Mouse (Mus musculus): ENCODE results near the gene Mpv17l2.

The Mpv17l2 gene

DNA sequence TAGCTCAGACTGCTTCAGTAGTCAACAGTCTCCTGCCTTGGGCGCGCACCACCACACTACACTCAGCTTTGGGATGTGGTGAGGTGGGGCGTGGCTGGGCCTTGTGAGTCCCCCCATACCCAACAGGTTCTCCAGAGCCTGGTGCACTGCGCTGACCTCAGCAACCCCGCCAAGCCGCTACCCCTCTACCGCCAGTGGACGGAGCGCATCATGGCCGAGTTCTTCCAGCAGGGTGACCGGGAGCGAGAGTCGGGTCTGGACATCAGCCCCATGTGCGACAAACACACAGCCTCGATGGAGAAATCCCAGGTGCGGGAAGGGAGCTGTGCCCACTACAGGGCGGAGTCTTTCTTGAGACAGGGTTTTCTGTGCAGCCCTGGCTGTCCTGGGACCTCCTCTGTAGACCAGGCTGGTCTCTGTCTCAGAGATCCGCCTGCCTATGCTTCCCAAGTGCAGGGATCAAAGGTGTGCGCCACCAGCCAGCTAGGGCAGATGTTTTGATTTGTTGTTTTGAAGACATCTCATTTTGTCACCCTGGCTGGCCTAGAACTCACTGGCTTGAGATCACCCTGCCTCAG, 11.6 kb downstream of the Mpv17l2 start:
- DNase-seq: no peak

DNA sequence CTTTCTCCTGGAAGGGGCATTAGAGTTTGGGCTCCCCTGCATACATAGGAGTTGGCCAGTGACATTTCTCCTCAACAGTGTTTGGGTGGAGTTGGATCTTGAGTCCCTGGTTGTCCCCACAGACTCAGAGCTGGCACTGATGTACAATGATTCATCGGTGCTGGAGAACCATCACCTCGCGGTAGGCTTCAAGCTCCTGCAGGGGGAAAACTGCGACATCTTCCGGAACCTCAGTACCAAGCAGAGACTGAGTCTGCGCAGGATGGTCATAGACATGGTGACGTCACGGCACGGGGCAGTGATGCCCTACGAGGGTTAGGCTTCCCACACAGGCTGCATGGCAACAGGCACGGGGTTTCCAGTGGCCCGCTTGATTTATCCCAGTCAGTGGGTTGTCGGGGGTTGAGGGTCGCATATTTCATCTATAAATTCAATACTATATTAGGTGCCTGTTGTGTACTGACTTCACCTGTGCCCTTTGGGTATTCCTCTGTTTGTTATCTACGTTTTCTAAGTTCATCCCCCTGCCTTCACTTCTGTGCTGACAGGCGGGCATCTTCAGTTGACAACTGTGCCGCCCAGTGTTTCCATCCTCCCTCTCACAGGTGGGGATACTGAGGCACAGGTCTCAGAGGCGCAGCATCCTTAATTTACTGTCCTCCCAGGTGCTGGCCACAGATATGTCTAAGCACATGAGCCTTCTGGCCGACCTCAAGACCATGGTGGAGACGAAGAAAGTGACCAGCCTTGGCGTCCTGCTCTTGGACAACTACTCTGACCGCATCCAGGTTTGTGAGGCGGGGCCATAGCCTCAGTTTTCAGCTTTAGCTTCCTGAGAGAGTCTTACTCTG, 12.3 kb downstream of the Mpv17l2 start:
- no peak for DNase-seq

DNA sequence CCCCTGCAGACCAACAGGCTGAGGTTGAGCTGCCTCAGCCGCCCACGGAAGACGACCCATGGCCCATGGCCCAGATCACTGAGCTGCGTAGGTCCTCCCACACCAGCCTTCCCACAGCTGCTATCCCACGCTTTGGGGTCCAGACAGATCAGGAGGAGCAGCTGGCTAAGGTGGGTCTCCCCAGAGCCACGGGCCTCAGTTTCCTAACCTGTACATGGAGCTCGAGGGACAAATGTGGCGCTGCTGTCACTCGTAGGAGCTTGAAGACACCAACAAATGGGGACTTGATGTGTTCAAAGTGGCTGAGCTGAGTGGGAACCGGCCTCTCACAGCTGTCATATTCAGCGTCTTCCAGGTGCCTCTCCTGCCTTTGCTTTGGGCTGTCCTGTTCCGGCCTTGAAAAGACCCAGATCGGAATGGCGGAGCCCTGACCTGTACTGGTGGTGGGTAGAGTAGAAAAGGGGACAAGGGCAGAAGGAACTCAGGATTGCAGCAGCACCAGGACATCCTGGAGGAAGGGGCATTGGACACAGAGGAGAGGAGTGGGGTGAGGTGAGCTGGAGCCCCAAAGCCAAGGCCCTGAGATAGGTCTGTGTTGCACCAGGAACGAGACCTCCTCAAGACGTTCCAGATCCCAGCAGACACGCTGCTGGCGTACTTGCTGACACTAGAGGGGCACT, 13.4 kb downstream of the Mpv17l2 start:
- no peak for DNase-seq

DNA sequence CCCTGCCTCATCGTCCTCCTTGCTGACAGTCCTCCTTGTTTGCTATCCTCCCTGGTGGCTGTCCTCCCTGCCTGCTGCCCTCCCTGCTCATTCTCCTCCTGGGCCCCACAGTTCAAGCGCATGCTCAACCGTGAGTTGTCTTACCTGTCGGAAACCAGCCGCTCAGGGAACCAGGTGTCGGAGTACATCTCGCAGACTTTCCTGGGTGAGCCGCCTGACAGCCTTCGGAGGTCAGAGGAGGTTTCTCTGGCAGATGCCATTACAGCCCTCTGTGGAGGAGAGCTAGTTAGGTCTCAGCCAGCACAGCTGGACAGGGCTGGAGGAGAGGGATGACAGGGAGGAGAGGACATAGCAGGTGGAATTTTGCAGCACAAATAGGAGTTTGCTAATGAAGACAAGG, 14.1 kb downstream of the Mpv17l2 start:
- DNase-seq: no peak

DNA sequence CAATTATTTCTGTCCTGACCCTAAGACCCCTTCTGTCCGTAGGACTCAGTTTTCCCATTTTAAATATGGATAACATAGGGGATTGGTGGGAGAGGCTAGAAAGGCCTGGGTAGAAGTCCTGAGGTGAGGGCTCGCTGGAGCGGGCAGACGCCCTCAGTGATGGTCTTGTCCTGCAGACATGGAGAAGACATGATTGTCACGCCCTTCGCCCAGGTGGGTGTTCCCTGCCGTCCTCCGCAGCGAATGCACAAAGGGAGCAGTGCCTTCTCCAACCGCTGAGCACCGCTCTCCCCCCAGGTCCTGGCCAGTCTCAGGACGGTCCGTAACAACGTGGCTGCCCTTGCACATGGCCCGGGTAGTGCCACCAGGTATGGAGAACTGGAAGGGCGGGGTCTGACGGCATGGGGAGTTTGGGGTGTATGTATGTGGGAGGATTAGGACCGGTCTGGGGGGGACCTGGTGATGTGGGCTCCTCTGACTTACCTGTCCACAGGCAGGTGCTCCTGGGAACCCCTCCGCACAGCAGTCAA, 15.0 kb downstream of the Mpv17l2 start:
- DNase-seq: peak in 1 of 2 experiments; percentile 3

DNA sequence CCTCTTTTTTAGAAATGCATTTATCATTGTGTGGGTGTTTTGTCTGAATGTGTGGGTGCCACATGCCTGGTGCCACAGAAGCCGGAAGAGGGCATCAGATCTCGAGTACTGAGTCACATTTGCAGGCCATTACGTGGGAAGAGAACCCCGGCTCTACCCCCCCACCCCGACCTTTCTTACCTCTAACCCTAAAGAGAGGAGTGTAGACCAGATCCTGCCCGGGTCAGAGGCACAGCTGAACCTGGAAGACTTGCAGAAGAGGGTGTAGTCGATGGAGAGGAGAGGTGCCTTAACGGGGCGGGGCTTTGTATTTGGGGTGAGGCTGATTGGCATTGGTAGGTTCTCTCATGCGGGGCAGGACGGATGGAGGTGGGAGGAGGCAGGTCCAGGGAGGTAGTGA, 15.9 kb downstream of the Mpv17l2 start:
- peak in 1 of 2 experiments; percentile 3 for DNase-seq

DNA sequence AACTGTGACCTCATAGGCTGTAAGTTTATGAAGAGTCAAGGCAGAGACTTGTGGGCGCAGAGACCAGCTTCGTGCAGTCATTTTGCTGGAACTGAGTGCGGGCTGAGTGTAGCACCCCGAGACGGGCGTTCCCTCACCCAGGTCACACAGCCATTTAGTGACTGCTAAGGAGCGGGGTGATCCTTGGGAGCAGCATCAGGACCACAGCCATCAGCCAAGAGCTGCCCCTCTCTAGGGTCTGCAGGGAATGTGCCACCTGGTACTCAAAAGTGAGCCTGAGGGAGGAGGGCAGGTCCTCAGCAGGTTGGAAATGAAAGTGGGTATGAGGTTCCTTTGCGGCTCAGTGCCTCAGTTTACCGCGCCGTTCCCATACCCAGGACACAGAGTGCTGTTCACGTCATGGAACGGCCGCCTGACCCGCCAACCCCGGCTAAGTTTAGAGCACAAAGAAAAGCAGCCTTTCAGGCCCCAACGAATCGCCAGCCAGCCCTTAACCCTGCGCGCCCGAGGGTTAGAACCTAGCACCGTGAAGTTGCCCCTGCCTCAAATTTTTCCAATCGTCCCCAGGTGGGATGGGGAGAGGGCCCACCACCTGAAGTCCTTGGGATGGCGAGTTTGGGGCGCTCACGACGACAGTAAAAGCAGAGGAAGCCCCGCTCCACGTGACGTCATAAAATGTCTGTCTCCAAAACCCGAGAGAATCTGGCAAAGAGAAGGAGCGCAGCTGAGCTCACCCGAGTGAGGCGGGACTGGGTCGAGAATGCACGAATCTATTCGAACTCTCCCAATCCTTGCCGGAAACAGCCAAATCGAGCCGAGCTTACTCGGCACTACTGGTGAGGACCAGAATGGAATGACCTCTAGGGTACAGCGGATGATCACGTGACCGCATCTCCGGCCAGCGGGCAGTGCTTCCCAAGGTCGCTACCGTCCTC, 16.8 kb downstream of the Mpv17l2 start:
- DNase-seq: peak; percentile 40 to 52

DNA sequence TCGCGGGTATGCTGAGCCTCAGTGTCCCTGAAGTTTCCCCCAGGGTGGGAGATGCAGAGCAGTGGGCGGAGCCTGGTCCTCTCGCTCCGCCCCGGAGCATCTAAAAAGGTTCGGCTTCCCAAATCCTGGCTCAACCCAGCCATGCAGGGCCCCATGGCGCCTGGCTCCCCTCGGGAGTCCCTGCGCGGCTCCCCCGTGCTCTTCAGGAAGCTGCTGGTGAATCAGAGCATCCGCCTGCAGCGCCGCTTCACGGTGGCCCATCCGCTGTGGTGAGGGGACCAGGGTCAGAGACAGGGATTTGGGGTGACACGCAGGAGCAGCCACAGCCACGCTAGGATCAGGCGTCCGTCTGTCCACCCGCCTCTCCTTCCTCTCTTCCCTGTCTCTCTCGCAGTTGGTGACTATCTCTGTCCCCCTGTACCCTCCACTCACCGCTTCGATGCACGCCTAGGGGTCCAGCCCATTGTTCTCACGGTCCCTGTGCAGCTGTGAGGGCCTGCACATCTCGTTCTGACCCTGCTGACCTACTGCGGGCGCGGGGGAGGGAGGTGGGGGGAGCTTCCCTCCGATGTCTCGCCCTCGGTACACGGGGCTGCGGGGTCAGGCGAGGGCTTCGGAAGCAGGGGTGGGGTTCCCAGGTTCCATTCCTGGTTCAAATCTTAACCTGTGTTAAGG, 17.6 kb downstream of the Mpv17l2 start:
- DNase-seq: peak in 1 of 2 experiments; percentile 11

DNA sequence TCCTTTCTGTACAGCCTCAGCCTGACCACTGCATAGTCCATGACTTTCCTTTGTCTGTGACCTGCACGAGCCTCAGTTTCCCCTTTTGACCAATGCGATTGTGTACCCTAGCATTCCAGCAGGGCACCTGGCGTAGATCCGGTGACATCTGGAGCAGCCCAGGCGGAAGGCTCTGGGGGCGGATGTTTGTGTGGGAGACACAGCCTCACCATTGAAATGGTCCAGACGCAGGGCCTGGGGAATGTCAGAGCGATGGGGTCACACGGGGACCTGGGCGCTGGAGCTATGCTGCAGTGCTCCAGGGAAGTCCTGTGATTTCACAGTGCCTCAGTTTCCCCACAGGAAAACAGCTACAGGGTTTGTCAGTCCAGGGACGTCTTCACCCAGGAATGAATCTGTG, 18.6 kb downstream of the Mpv17l2 start:
- DNase-seq: no peak

DNA sequence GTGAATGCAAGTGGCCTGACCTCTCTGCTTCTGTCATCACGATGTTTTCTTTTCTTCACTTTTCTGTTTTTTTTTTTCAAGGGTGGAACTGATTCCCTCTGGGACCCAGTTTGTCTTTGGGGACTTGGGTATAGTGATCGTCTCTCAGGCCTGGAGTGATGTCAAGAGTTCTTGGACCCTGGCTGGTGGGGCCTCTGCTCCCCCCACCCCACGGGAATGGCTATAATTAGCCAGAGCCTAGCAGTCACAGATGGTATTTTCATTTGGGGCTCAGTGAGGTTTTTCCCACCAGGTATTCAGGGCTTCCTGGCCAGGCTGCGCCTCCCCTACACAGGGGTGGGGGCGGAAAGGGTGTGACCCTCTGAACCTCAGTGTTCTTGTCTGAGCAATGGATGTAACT, 19.1 kb downstream of the Mpv17l2 start:
- peak in 1 of 2 experiments; percentile 1 for DNase-seq

DNA sequence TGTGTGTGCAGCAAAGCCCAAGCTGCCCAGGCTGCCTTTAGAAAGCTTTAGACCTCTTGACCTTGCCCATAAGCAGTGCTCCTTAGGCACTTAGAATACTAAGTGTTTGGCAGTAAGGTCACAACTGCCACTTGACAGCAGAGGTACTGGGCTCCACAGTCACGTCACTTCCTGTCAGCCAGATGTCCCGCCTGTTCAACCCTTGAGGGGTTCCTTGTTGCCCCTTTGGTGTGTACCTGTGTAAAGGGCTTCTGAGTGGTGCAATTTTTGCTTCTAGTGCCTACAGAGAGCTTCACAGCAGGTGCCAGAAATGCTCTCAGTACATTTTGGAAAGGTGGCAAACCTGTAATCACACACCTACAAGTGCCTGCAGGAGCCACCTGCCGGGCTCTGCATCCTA, 22.5 kb downstream of the Mpv17l2 start:
- peak in 1 of 2 experiments; percentile 1 for DNase-seq

DNA sequence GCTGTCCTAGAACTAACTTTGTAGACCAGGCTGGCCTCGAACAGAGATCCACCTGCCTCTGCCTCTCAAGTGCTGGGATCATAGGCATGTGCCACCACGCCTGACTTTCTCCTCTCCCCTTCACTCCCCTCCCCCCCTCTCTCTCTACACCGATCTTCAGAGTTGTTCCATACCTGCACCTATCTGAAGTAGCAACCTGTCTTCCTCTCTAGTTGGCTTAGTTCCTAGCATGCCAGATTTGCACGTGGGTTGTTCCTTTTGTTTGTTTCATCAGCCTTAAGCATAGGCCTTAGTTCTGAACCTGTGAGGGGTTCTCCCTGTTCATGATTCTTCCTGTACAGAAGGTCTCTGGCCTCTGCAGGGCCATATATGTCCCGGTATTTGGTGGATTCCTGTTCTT, 23.0 kb downstream of the Mpv17l2 start:
- DNase-seq: no peak

DNA sequence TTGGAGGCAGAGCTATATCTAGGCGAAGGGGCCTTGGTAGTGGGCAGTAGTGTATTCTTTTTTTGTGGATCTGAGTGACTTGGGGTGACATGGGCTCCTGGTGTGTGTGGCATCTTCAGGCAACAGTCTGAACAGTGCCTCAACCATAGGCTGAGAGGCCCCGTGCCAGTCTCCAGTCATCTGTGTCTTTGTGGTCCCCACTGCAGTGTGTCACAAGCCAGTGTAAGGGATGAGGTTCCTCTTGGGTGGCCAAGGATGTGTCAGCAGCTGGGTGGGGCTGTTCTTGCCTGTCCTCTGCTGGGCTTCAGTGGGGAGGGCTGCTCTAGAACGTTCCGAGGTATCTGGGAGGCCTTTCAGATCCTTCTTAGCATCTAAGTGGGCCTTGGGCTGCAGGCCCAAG, 29.8 kb downstream of the Mpv17l2 start:
- DNase-seq: peak in 1 of 2 experiments; percentile 1

DNA sequence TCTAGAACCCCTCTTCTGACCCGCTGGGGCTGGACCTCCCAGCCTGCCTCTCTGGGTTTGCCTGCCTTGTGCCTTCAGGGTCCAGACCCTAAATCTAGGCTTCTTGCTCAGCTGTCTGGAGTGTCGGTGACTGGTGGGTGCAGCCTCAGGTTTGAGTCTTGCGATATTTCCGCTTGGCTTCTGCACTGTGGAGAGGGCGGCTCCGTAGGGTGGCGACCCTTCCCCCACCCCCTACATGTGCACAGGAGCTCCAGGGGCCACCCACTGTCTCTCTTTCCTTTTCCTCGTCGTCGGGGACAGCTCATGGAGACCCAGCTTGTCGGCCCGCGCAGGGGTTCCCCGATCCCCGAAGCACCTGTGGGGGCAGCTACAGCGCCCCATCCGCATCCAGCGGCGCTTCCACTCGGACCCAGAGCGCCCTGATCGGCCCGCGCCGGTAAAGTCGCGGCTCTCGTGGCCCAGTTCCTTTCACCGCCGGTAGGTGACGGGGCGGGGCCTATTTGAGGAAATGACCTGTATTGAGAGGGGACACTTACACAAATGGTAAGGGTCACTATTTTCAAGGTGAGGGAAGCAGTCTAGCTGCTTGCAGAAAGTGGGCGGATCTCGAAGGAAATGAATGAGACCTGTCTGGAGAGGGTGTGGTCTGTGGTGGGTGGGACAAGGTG, 30.8 kb downstream of the Mpv17l2 start:
- peak in 1 of 2 experiments; percentile 21 for DNase-seq

DNA sequence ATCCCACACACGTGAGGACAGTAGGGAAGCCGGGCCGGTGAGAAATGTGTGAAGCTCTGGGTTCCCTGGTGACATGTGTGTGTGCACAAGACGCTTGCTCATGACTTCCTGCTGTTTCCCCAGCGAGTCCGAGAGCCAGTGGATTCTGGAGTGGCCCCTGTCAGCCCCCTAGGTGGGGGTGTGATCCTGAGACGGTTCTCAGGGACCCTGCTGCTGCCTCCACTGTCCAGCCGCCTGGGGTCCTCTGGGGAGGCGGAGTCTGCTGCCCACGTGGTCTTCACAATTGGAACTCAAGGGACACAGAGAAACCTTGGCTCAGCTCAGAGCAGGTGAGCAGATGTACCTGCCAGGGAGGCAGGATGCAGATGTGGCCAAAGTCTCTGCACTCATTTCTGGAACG, 34.0 kb downstream of the Mpv17l2 start:
- peak in 1 of 2 experiments; percentile 1 for DNase-seq

DNA sequence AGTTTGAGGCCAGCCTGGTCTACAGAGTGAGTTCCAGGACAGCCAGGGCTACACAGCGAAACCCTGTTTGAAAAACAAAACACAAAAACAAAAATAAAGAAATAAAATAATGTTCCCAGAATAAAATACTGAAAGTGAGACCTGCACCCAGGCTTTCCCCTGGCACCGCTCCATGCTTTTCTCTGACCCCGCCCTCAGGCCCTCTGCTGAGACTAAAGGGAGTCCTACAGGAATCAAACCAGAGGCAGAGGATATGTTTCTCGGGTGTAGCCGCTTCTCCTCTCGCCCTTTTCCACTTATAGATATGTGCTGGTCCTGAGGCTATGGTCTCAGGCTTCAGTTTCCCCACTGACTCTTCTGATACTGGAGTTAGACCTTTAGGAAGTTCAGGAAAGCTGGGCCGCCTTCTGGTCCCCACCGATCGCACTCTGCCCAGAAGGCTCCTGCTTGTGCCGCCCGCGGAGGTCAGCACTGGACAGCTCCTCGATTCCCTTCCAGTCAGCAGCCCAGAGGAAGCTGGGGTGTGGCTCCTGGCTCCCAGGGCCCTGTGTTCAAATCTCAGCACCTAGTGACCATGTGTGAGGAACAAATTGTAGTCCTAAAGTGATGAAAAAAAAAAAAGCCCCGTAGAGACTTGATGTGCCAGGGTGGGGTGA, 34.8 kb downstream of the Mpv17l2 start:
- peak in 1 of 2 experiments; percentile 4 for DNase-seq

DNA sequence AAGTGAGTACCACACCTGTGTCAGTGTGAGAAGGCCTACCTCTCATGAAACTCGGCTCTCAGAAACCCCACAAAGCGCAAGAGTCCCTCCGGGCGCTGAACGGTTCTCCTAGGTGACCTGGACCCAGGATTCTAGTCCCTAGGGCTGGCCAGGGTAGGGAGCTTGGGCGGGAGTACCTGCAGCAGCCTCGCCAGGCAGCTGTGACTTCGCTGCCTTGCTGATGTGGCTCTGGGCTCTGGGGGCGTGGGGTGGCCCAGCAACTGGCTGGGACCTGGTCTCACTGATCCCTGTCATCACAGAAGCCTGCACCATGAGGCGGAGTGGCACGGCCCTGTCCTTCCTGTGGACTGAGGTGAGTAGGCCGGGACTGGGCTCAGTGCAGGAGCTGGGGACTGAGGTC, 36.5 kb downstream of the Mpv17l2 start:
- DNase-seq: peak in 1 of 2 experiments; percentile 2

DNA sequence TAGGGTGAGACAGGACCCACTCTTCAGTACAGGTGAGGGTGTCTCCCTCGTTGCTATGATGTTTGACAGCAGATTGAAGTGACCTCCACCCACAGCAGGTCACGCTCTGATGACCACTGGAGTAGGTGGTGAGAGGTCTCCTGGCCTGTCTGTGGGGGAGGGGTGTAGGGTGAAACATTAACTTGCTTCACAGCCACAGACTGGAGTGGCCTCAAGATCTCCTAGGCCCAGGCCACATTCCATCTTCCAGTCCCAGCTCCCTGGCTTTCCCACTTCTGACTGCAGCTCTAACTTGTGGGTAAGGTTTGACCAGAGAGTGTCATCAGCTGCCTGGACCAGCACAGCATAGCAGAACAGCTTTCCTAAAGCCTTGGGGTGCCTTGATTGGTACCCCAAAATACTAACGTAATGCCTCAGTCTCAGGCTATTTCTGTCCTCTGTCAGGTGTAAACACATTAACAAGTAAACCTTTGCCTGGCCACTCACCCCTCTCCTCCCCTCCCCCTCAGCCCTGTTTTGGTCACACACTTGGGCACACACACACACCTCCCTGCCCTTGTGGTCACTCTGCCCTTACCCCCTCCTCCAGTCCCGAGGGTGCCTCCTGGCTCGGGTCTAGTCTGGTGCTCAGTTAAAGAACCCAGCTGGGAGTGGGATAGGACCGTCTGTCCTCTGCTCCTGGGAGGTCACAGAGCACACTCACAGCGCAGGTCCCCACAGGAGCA, 37.1 kb downstream of the Mpv17l2 start, which contains the start of gene Pde4c:
Pde4c (plus strand) TSS at position 235 of the 725 bp plus-strand sequence.
- DNase-seq: peak in 1 of 2 experiments; percentile 1

DNA sequence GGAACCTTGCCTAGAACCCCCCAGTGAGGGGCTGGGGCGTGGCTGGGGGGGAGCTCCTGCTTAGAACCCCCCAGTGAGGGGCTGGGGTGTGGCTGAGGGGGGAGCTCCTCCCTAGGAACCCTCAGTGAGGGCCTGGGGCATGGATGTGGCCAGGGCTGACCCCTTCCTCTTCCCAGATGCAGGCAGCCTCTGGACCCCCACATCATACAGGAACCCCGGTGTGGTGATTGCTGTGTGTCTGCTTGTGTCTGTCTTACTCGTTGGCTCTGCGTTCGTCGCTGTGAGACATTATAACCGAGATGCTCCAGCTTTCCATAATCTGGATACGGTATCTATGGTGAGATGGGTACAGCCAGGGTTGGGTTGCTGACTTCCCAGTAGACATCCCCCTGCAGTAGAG, 39.1 kb downstream of the Mpv17l2 start:
- DNase-seq: peak in 1 of 2 experiments; percentile 8

DNA sequence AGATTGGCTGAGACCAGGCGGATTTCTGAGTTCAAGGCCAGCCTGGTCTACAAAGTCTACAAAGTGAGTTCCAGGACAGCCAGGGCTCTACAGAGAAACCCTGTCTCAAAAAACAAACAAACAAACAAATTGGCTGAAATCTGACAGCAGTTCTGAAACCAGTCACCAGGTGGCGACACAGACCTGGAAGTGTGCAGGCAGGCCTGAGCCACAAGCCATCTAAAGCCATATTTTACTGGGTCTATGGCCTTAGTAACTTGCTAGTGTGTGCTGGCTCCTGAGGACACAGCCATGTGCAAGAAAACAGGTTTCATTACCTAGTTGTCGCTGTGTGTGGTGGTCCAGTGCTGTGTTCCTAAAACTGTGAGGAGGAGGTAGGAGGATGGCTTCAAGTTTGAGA, 40.0 kb downstream of the Mpv17l2 start:
- DNase-seq: peak; percentile 91

Measured in cerebellum, postnatal 25 days (tissue).